Mouse (Mus musculus) embryonic facial prominence, embryonic 12.5 days (tissue): ENCODE measurements around the gene Vamp8. TPM values are rescaled to one million over a fixed set of nuclear protein-coding genes. Genes with fewer than 3 reads are reported as not detected.

Experiments
- ATAC-seq: fragments of 200-750 bp; cut with Nextera tagmentation; 2 replicates; pipeline ENCODE4 v1.8.0; 2017; ENCODE audit not compliant: insufficient number of reproducible peaks, insufficient read depth, low FRiP score, low TSS enrichment
- H3K27ac ChIP-seq: fragments of 300-500 bp; sonication (generic); 2 replicates; pipeline ENCODE4 v1.5.1; 2016; ENCODE audit warnings: mild to moderate bottlenecking
- H3K27me3 ChIP-seq: fragments of 300-500 bp; sonication (generic); 2 replicates; pipeline ENCODE4 v1.6.1; 2016; ENCODE audit warnings: mild to moderate bottlenecking, moderate library complexity
- H3K36me3 ChIP-seq: fragments of 300-500 bp; sonication (generic); 2 replicates; pipeline ENCODE4 v1.6.1; 2016; ENCODE audit warnings: mild to moderate bottlenecking
- H3K4me1 ChIP-seq: fragments of 300-500 bp; sonication (generic); 2 replicates; pipeline ENCODE4 v1.6.1; 2016
- H3K4me2 ChIP-seq: fragments of 300-500 bp; sonication (generic); replicated peaks from 2 replicates; pipeline ENCODE4 v1.6.1; 2016; ENCODE audit warnings: mild to moderate bottlenecking, moderate library complexity
- H3K4me3 ChIP-seq: fragments of 300-500 bp; sonication (generic); 2 replicates; pipeline ENCODE4 v1.5.1; 2016; ENCODE audit warnings: mild to moderate bottlenecking
- H3K9ac ChIP-seq: fragments of 300-500 bp; sonication (generic); 2 replicates; pipeline ENCODE4 v1.6.1; 2016; ENCODE audit warnings: mild to moderate bottlenecking, moderate library complexity
- H3K9me3 ChIP-seq: fragments of 300-500 bp; sonication (generic); 2 replicates; pipeline ENCODE4 v1.6.1; 2016; ENCODE audit warnings: mild to moderate bottlenecking, moderate library complexity
- WGBS: fragments of 180-500 bp; shearing (Covaris S2); methylation state at CpG from one replicate; pipeline ENCODE4 v1.1.7; 2016; 5-methylcytosine and 5-hydroxymethylcytosine counted together
- polyA plus RNA-seq: library from polyadenylated mRNA; unstranded; fragments of >200 nt; fragmentation: Nextera tagmentation; extraction: Ambion mirVana; gene quantifications from 2 replicates; pipeline ENCODE4 v1.2.1, GENCODE M21; 2016

Gene Vamp8
- polyA plus RNA-seq, 1 experiment from 2014 or later = 90.7 TPM

DNA sequence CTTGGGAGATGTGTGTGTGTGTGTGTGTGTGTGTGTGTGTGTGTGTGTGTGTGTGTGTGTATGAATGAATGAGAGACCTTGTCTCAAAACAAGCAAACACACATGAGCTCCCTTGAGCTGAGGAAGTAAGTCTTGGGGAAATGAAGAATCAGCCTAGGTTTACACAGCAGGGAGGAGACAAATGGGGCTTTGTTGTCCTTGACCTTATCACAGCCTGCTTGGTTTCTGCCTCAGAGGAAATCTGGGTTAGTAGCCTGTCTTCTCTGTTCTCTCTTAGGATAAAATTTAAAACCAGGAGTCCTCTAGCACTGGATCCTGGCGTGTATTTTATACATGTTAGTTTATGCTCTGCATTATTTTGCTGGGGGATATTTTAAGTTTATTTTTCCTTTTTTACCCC, 29.3 kb upstream of the Vamp8 start:
- 64% methylated on average over 1 of the region's 1 CpGs for WGBS

GRCm38 (mm10) chr6:72418279-72418678, 27.8 kb upstream of the Vamp8 start:
- Histone ChIP-seq H3K36me3 (peaks cover 55% of the 10 kb centered on the region), H3K4me3 (no peak overlapping the region), H3K27me3 (no peaks in the 10 kb centered on the region), H3K4me1 (peaks cover 17% of the 10 kb centered on the region), H3K27ac (no peak overlapping the region), H3K4me2 (no peak overlapping the region), H3K9ac (no peak overlapping the region), H3K9me3 (no peaks in the 10 kb centered on the region)
- WGBS = 89% methylated on average over 4 of the region's 4 CpGs
- no peak for ATAC-seq

More for the DNA sequence above, 29.3 kb upstream of the Vamp8 start:
- Histone ChIP-seq H3K36me3 (peaks cover 70% of the 10 kb centered on the region), H3K27me3 (no peaks in the 10 kb centered on the region), H3K9me3 (no peaks in the 10 kb centered on the region), H3K4me1 (peaks cover 11% of the 10 kb centered on the region), H3K4me2 (no peak overlapping the region), H3K27ac (no peak overlapping the region), H3K9ac (no peak overlapping the region), H3K4me3 (no peak overlapping the region)
- no peak for ATAC-seq

DNA sequence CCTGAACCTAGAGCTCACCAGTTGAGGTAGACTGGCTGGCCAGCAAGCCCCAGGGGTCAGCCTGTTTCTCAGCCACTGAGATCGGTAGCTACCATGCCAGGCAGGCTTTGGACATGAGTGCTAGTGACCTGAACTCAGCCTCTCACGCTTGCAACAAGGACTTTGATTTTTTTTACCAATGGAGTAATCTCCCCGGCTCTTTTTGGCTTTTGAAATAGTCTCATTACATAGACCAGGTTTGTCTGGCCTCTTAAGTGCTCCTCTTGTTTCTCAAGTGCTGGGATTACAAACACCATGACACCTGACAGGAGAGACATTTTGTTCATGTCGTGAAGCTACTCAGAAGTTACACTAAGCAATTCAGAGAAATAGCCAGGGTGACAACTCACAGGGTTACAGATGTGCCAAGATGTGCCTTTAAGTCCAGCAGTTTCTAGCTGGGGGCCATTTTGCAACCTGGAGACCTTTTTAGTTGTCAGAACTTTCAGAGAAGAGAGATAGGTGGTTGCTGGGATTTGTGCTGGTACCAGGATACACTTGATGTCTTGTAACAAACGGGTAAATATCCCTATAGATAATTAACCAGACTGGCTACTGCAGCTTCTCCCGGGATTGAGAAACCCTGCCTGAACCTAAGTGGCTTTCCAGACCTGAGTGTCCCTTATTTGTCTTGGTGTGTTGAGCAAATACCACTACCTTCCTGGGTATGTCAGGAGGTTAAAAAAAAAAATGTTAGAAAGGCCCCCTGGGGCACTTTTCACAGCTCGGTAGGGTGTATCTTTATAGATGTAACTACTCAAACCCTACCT, 25.7 kb upstream of the Vamp8 start:
- 86% methylated on average over 7 of the region's 7 CpGs for WGBS
- Histone ChIP-seq H3K9me3 (no peaks in the 10 kb centered on the region), H3K9ac (no peak overlapping the region), H3K4me3 (no peak overlapping the region), H3K36me3 (peaks cover 38% of the 10 kb centered on the region), H3K27me3 (no peaks in the 10 kb centered on the region), H3K4me2 (no peak overlapping the region), H3K4me1 (peaks cover 17% of the 10 kb centered on the region), H3K27ac (no peak overlapping the region)
- no peak for ATAC-seq

DNA sequence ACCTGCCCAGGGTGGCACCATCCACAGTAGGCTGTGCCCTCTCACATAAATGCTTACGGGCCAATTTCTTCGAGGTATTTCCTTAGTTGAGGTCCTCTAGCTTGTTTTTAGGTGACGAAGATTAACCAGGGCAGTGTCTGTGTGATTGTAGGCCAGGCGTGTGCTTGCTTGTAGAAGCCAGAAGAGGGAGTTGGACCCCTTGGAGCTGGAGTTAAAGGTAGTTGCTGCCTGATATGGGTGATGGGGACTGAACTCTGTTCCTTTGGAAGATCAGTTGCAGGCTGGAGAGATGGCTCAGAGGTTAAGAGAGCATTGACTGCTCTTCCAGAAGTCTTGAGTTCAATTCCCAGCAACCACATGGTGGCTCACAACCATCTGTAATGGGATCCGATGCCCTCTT, 24.7 kb upstream of the Vamp8 start:
- Histone ChIP-seq H3K27me3 (no peaks in the 10 kb centered on the region), H3K4me1 (peaks cover 17% of the 10 kb centered on the region), H3K36me3 (peaks cover 28% of the 10 kb centered on the region), H3K4me2 (peak overlapping the region; percentile 67), H3K4me3 (peak overlapping the region; percentile 83), H3K9ac (0 out of 2 replicates have a peak overlapping the region, but pooled peaks have one; percentile 81), H3K27ac (no peak overlapping the region), H3K9me3 (no peaks in the 10 kb centered on the region)
- no peak for ATAC-seq
- WGBS = 86% methylated on average over 5 of the region's 5 CpGs

GRCm38 (mm10) chr6:72414076-72414756, 23.7 kb upstream of the Vamp8 start, which contains the start of gene Ggcx:
Gene Ggcx (plus strand): TSS chr6:72414308.
- H3K4me3 ChIP-seq = peak within 1 kb of the TSS; percentile 83
- peaks cover 17% of the 10 kb centered on the region for H3K4me1 ChIP-seq
- H3K27ac ChIP-seq = peak within 1 kb of the TSS; percentile 42; the same call in 1 of the 2 replicates
- peak; percentile 92 for ATAC-seq
- peak within 1 kb of the TSS; percentile 67 for H3K4me2 ChIP-seq
- WGBS = 1% methylated on average over 33 of the region's 33 CpGs
- no peaks in the 10 kb centered on the region for H3K9me3 ChIP-seq
- peak within 1 kb of the TSS; percentile 81 for H3K9ac ChIP-seq
- peaks cover 23% of the 10 kb centered on the region for H3K36me3 ChIP-seq
- H3K27me3 ChIP-seq = no peaks in the 10 kb centered on the region

GRCm38 (mm10) chr6:72410518-72410917, 20.0 kb upstream of the Vamp8 start:
- no peak for ATAC-seq
- Histone ChIP-seq H3K4me2 (no peak overlapping the region), H3K9ac (no peak overlapping the region), H3K27ac (no peak overlapping the region), H3K27me3 (no peaks in the 10 kb centered on the region), H3K4me3 (no peak overlapping the region), H3K9me3 (no peaks in the 10 kb centered on the region), H3K36me3 (no peaks in the 10 kb centered on the region), H3K4me1 (peaks cover 12% of the 10 kb centered on the region)
- WGBS = 84% methylated on average over 7 of the region's 7 CpGs

DNA sequence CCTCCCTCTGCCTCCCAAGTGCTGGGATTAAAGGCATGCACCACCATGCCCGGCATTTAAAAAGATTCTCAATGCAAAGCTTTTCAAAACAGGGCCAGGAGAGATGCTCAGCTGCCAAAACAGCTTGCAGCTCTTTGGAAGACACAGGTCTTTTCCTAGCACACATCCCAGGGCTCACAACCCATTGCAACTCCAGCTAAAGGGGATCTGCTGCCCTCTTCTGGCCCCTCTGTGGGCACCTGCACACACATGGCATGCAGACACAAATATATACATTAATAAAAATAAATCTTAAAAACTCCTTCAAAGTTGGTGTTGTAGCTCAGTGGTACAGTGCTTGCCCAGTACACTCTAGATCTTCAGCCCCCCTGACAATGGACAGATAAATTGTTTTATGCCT, 19.5 kb upstream of the Vamp8 start:
- Histone ChIP-seq H3K4me2 (no peak overlapping the region), H3K4me3 (no peak overlapping the region), H3K9me3 (no peaks in the 10 kb centered on the region), H3K36me3 (no peaks in the 10 kb centered on the region), H3K9ac (no peak overlapping the region), H3K4me1 (peaks cover 8% of the 10 kb centered on the region), H3K27me3 (no peaks in the 10 kb centered on the region), H3K27ac (no peak overlapping the region)
- no peak for ATAC-seq
- 37% methylated on average over 1 of the region's 1 CpGs for whole genome bisulfite sequencing

GRCm38 (mm10) chr6:72409567-72409966, 19.1 kb upstream of the Vamp8 start:
- ATAC-seq = no peak

GRCm38 (mm10) chr6:72407119-72407518, 16.6 kb upstream of the Vamp8 start:
- no peak overlapping the region for H3K4me2 ChIP-seq
- H3K9ac ChIP-seq = no peak overlapping the region
- no peaks in the 10 kb centered on the region for H3K36me3 ChIP-seq
- ATAC-seq = no peak
- WGBS = 3% methylated on average over 5 of the region's 5 CpGs
- H3K9me3 ChIP-seq = no peaks in the 10 kb centered on the region
- no peaks in the 10 kb centered on the region for H3K4me1 ChIP-seq
- no peaks in the 10 kb centered on the region for H3K27me3 ChIP-seq
- H3K4me3 ChIP-seq = no peak overlapping the region
- no peak overlapping the region for H3K27ac ChIP-seq

More at GRCm38 (mm10) chr6:72409567-72409966, 19.1 kb upstream of the Vamp8 start:
- H3K36me3 ChIP-seq = no peaks in the 10 kb centered on the region
- no peak overlapping the region for H3K9ac ChIP-seq
- H3K9me3 ChIP-seq = no peaks in the 10 kb centered on the region
- no peak overlapping the region for H3K27ac ChIP-seq
- H3K27me3 ChIP-seq = no peaks in the 10 kb centered on the region
- peaks cover 4% of the 10 kb centered on the region; the same call in 1 of the 2 replicates for H3K4me1 ChIP-seq
- no peak overlapping the region for H3K4me3 ChIP-seq
- 19% methylated on average over 3 of the region's 3 CpGs for WGBS
- no peak overlapping the region for H3K4me2 ChIP-seq

- Histone ChIP-seq H3K4me1 (no peaks in the 10 kb centered on the region), H3K4me3 (no peak overlapping the region)
These were observed 14.9 kb upstream of the Vamp8 start for GRCm38 (mm10) chr6:72405356-72405755.

GRCm38 (mm10) chr6:72401875-72402274, 11.4 kb upstream of the Vamp8 start:
- no peaks in the 10 kb centered on the region for H3K9me3 ChIP-seq
- H3K36me3 ChIP-seq = no peaks in the 10 kb centered on the region
- H3K4me1 ChIP-seq = no peaks in the 10 kb centered on the region
- no peak overlapping the region for H3K9ac ChIP-seq
- no peak overlapping the region for H3K27ac ChIP-seq
- H3K4me2 ChIP-seq = no peak overlapping the region
- ATAC-seq = no peak
- no peak overlapping the region for H3K4me3 ChIP-seq
- H3K27me3 ChIP-seq = no peaks in the 10 kb centered on the region
- 25% methylated on average over 7 of the region's 7 CpGs for WGBS

More at GRCm38 (mm10) chr6:72405356-72405755, 14.9 kb upstream of the Vamp8 start:
- H3K9me3 ChIP-seq = no peaks in the 10 kb centered on the region
- no peak overlapping the region for H3K27ac ChIP-seq
- no peak overlapping the region for H3K9ac ChIP-seq
- WGBS = 81% methylated on average over 7 of the region's 7 CpGs
- no peak overlapping the region for H3K4me2 ChIP-seq
- H3K36me3 ChIP-seq = no peaks in the 10 kb centered on the region
- H3K27me3 ChIP-seq = no peaks in the 10 kb centered on the region
- ATAC-seq = no peak

DNA sequence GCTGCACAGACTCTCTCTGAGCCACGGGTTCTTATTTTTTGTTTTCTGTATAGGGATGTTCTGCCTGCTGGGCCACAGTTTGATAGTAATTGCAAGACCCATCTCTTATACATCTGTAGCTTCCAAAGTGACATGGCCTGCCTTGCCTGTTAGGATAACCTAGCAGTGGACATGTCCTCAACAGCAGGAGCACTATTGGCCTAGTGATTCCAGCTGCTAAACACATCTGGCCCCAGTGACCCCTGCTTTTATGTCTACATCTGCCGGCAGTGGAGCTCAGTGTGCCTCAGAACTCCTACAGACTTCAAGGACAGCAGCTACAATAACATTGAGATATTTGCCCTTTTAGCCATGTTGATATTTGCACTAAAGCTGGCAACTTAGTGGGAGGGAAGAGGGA, 9.5 kb upstream of the Vamp8 start:
- Histone ChIP-seq H3K9ac (no peak overlapping the region), H3K36me3 (no peaks in the 10 kb centered on the region), H3K4me1 (no peaks in the 10 kb centered on the region), H3K27me3 (no peaks in the 10 kb centered on the region), H3K4me2 (no peak overlapping the region), H3K9me3 (no peaks in the 10 kb centered on the region), H3K4me3 (no peak overlapping the region), H3K27ac (no peak overlapping the region)
- ATAC-seq = no peak
- 57% methylated on average over 2 of the region's 2 CpGs for WGBS
